Mouse (Mus musculus): ENCODE measurements around the gene Foxo3.
A peak's percentile ranks its signal among the peaks of the same experiment; 100 is the strongest.

Gene Foxo3

DNA sequence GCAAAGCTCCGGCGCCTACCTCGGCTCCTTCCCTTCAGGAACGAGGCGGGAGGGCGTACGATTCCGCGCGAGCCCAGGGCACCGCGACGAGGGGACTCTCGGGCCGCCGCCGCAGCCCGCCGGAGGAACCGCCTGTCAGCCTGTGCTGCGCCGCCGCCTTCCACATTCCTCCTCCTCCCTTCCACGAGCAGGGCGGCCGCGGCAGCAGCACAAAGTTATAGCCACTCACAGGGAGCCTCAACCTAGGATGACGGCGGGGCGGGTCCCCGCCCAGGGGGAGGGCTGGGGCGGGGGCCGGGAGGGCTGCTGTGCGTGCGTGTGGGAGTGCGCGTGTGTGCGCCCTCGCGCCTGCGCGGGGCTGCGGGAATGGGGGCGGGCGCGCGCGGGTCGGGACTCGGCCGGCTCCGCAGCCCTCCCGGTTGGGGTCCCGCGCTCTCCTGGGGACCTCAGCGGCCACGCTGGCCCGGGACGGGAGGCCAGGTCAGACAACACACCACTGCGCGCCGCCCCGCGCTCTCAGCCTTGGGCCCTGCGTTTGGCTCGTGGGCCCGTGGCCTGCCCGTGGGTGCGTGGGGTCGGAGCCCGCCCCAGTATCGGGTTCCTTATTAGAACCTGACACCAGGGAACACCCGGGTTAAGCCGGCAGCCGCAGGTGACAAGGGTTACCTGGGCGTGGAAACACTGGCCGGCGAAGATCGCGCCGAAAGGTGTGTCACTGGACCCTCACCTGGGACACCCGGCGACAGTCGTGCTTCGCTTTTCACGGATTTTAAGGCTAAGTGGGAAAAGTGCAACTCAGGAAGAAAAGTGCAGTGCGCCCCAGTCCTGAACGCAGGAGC, at the start of gene Foxo3:
Foxo3 (minus strand) TSS at position 249 of the 839 bp plus-strand sequence.
- DNase-seq = peak; percentile 91

DNA sequence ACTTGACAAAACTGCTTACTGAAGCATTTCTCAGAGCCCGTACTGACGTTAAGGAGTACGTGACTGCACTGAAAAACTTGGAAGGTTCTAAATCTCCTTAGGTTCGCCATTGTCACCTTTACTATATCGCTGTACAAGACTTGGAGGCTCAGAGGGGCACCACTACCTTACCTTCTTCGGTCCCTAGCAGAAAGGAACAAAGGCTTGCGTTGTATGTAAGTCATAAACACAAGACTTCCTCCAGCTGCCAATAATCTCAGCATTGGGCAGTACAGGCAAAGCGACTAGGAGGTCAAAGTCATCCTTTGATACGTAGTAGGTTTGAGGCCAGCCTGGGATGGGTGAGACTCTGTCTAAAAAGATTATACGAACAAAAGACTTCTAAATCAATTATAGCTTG, 48.8 kb upstream of the Foxo3 start:
- no peak for DNase-seq

DNA sequence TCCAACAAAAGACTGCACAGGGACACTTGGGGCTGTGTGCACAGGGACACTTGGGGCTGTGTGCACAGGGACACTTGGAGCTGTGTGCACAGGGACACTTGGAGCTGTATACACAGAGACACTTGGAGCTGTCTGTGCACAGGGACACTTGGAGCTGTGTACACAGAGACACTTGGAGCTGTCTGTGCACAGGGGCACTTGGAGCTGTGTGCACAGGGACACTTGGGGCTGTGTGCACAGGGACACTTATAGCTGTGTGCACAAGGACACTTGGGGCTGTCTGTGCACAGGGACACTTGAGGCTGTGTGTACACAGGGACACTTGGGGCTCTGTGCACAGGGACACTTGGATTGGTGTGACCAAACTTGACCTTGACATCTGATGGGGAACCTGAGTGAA, 47.4 kb upstream of the Foxo3 start:
- no peak for DNase-seq

DNA sequence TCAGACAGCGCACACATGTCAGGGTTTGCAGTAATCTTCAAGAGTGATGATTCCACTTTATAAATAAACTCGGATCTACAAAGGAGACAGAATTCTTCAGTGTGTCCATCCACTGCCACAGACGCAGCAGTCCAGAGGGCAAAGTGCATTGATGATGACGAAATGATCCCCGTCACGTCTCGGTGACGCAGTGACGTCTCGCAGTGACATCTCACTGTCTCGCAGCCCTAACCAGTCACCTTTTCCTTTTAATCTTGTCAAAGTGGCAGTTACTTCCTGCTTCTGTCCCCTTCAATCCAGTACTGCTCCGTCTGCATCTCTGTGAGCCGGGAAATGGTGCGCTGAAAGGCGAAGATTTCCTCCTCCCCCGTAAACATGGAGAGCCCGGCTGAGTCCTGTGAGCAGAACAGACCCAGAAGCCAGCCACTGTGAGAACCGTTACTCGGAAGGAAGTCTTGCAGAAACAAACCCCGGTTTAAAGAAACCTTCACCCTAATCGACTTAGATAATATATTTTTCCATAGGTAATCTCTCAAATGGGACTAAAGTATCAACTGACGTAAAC, 36.7 kb upstream of the Foxo3 start:
- no peak for DNase-seq

DNA sequence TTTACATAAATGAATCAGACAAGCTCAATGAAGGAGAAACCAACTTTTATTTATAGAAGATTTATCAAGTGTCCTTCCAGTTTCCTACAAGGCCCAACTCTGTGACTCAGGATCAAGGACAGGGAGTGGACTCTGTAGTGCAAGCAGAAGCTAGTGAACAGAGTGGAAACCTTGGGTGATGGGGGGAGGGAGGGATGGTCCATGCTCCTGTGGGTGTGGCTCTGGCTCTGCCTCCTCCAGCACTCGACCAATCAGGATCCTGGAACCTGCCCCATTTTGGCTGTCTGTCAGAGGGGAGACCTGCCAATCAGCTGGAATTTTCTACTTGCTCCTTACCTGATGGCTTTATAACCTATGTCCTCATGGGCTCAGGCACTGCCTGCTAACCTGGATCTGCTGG, 36.0 kb upstream of the Foxo3 start:
- DNase-seq = no peak

DNA sequence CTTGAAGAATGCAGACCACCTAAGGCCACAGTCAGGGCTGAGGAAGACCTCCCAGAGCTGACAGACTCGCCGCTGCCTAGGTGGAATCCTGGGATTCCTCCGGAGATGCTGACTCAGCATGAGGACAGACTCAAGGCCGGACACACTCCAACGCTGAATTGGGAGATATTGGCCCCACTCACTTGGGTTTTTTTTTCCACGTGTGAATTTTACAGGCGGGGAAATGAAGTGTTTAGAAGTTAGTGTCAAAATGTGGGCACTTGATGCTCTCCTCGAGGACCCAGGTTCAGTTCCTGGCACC, 32.1 kb upstream of the Foxo3 start:
- no peak for DNase-seq

DNA sequence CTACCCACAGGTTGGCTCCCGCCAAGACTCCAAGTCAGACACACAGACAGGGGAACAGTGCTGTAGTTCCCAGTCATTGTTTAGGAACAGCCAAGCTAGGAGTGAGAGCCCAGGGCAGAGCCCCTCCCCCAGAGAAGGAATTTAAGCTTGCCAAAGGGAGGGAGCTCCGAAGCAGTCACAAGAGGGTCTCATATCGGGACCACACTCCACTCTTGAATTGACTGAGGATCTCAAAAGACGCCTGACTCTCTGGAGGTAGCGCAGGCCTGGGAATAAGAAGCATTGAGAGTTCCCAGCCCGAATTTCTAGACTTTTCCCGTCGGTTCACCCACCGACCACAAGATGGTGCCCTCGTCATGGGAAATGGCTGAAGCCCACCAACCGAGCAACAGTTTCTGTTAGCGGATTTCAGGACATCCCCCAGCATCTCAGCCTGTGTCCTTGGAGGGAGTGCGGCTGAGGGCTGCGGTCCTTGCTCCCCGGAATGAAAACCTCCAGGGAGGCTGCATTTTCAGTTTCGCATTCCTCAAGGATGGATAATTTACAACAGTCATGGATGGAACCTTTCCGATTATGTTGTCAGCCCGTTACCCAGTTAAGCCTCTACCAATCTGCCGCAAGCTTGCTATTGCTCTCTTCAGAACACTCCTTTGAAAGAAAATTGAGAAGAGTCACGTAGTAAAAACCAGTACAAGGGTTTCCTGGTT, 31.6 kb upstream of the Foxo3 start:
- peak; percentile 71 for DNase-seq

DNA sequence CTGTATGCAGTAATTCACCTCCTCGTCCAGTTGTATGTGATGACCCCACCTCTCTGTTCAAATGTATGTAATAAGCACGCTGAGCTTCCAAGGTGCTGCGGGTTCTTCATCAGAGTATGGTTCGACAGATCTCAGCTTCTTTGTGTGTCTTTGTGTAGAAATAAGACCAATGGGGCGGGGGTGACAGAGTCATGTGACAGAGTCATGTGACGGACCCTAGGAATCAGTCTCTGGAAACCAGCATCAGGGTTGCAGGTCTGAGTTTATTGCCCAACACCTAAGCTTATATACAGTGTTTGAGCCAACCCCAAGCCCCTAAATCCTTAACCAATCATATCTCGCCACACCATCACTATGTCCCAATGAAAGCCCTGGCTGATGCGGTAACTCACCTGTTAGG, 29.9 kb upstream of the Foxo3 start:
- DNase-seq = no peak

DNA sequence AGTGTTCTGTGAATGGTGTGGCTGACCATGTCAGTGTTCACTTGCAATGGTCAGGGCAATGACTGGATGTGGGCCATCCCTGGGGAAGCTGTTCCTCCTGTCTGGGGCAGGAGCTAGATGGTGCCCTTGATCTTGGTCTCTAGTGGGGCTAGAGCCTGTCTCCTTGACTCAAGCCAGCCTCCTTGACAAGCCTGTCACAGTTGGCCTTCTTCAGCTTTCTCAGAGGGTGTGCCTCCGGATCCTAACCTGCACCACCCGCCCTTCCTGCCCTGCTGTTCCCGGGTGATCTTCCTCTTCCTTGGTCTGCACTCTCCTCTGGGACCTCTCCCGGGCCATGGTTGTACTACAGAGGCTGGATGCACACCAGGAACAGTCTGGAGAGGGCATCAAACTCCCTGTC, 24.2 kb upstream of the Foxo3 start:
- DNase-seq = no peak

DNA sequence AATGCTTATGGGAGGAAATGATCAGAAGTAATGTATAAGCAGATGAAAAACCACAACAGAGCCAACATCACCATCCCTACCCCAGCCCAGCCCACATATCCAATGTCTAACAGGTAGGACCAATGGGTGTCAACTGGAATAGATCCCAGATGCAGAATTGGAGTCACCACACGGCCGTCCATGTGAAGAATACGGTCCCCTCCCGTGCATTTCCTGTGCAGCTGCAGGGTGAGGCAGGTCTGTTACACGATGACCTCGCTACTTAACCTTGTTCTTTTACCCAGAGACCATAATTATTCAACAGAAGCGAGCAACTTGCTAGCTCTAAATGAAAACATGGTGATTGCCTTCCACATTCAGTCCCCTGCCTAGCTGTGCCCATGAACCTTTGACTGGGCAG, 23.4 kb upstream of the Foxo3 start:
- no peak for DNase-seq

DNA sequence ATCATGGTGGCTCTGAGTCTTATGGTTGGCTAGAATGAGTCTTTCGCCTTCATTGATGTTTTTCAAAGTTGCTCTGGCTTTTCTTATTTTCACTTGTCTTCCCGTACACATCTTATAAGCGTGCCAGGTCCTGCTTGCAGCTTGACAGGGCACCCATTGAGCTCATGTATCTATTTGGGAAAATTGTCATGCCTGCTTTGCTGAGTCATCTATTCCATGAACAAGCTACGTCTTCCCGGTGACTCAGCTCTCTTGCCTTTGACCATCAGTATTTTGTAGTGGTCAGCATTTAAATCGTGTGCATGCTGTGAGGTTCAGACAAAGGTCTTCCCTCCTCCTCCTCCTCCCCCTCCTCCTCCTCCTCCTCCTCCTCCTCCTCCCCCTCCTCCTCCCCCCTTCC, 22.9 kb upstream of the Foxo3 start:
- no peak for DNase-seq

DNA sequence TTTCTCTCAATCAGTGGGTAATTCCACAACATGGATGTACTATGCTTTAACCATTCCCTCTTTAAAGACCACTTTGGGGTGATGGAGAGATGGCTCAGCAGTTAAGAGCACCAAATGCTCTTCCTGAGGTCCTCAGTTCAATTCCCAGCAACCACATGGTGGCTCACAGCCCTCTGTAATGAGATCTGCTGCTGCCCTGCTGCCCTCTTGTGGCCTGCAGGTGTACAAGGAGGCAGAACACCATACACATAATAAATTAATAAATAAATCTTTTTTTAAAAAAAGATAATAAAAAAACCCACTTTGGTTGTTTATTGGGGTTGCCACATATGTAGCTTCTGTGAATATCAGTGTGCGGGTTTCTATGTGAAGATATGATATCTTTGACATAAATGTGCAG, 21.4 kb upstream of the Foxo3 start:
- peak; percentile 27 for DNase-seq

DNA sequence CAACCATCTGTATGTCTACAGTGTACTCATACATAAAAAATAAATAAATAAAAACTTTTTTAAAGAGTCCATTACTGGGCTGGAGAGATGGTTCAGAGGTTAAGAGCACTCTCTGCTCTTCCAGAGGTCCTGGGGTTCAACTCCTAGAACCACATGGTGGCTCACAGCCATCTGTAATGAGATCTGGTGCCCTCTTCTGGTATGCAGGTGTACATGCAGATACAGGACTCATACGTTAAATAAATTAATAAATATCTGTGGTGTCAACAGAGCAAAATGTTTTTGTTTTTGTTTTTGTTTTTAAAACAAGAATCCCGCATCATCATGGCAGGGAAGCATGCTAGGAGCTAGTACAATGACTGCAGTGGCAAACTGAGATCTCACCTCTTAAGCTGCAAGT, 20.6 kb upstream of the Foxo3 start:
- no peak for DNase-seq

DNA sequence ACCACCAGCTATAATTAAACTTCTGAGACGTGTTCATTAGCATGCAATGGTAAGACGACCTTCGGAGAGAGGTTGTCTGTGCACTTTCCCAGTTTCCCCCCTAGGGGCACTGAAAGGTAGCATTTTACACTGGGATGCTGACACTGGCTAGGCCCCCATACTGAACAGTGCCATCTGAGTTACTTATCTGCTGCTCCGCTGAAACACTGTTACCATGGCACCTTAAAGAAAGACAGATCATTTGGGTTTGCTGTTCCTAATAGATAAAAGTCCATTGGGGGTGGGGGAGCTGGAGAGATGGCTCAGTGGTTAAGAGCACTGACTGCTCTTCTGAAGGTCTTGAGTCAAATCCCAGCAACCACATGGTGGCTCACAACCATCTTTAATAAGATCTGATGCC, 20.0 kb upstream of the Foxo3 start:
- no peak for DNase-seq

DNA sequence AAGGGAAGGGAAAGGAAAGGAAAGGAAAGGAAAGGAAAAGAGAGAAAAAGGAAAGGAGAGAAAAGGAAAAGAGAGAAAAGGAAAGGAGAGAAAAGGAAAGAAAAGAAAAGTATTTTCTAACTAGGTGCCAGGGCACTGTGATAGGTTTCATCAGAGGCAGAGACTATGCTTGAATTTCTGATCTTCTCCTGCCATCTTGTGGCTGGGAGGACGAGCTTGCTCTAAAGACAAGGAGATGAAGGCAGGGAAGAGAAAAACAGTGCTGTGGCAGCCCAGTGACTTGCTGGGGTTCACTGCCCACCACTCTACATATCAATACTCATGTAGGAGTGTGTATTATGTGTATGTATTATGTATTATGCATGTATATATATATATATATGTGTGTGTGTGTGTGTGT, 18.5 kb upstream of the Foxo3 start:
- DNase-seq = peak; percentile 53

DNA sequence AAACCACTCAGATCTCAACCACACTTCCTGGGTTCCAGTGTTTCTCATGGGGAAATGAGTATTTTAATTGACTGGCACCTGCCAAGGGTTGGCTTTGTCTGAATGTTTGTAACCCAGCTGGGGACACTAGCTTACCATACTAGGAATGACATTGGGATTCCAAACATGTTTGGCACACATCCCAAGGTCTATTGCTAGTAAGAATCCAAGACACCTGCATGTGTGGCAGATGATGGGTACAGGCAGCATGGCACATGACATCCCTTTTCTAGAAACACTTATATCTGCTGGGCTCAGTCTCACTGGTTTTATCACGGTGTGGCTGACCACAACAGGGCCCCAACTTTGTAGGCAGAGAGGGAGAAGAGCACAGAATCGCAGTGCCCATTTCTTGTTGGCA, 17.8 kb upstream of the Foxo3 start:
- DNase-seq = no peak

DNA sequence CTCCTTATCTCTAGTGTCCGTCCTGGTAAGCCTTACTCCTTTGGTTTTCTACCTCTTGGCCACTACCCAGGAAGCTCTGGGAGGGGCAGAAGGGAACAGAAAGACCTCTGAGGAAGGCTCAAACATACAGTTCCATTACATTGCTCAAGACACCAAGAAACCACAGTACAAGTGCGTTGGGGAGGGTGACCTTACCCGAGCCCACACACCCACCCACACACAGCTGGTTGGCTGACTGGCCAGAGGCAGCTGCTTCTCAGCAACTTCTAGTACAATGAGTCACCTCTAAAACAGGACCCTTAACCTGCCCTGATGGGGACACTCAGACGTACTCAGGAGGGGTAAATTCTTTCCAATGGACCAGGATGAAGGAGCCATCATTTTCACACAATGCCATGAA, 17.3 kb upstream of the Foxo3 start:
- peak; percentile 58 for DNase-seq

DNA sequence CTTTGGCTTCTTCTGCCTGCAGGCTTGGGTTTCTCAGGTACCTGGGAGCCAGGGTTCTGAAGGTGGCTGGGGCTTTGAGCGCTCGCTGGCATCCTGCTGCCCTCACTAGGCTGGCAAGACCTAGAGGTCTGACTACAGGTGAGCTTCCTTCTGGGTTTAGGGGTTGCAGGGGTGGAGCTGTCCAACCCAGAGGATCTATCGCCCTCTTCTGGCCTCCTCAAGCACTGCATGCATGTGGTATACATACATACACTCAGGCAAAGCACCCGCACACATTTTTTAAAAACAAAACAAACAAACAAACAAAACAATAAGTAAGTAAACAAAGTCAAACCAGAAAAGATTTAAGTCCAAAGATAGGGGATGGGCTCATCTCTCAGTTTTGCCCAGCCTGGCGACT, 14.8 kb upstream of the Foxo3 start:
- peak; percentile 80 for DNase-seq

DNA sequence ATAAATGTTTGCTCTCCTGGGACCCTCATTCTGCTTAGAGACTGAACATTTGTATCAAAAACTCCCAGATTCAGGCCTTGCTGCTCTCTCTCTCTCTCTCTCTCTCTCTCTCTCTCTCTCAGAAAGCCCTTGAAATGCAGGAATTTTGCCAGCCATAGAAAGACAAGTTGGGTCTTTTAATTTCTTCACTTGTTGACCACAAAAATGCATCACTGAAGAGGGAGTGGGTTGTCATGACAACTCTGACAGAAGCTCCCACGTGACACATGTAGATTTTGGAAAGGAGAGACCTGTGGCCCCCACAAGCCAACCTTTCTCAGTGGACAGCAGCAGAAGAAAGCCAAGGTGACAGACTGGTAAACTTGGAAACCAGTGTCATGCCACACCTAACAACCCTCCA, 11.1 kb upstream of the Foxo3 start:
- DNase-seq = no peak

DNA sequence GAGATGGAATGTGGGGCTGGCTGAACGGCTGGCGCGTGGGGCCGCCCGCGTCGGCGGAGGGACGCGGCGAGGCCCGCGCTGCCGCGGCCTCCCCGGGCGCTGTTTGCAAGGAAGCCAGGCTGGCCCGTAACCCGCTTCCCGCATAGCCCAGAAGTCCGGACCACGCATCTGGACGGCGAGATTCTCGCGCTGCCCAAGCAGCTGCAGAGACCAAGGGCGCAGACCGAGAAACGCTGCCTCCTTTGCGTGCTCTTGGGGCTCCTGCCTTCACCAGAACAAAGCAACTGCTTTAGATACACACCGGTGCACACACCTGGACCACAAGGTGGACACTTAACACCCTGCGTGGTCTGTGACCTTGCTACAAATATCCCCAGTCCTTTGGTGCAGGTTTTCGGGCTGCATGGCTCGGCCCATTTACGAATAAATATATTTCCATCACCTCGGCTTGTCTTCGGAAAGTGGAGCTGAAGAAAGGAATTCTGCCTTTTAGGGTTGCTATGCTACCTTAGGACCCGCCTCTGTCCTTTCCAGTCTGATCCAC, 1.8 kb upstream of the Foxo3 start:
- DNase-seq = no peak

DNA sequence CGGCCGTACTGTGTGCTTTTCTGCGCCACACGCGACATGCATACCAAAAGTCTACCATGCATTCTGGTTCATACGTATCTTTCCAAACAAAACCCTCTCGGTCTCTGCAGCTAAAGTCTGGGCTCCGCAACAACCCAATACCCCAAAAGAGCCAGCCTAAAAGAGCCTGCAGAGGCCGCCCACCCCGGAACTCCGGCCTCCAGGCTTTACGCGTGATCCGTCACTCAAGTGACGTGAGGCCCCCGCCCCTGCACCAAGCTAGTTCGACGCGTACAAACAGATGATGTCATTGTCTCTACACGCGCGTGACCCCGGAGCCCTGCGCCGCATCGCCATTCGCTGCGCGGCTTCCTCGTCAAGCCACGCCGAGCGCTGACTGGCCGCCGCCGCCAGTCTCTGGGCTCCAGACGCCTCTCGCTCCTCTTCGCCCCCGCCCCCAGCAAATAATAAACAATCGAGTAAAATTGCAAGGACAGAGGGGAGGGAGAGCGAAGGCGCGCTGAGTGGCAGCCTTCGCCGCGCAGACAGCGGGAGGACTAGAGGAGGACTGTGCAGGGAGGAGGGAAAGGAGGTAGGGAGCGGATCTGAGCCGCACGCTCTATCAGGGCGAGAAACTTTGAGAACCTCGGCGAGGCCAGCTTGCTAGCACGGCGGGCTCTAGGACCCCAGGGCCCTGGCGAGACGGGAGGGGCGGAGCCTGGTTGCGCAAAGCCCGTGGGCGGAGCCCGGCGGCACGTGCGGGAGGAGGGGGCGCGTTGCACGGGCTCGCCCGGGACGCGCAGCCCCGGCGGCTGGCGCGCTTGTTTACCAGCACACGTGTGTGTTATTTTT, 1.1 kb upstream of the Foxo3 start:
- peak; percentile 99 for DNase-seq

DNA sequence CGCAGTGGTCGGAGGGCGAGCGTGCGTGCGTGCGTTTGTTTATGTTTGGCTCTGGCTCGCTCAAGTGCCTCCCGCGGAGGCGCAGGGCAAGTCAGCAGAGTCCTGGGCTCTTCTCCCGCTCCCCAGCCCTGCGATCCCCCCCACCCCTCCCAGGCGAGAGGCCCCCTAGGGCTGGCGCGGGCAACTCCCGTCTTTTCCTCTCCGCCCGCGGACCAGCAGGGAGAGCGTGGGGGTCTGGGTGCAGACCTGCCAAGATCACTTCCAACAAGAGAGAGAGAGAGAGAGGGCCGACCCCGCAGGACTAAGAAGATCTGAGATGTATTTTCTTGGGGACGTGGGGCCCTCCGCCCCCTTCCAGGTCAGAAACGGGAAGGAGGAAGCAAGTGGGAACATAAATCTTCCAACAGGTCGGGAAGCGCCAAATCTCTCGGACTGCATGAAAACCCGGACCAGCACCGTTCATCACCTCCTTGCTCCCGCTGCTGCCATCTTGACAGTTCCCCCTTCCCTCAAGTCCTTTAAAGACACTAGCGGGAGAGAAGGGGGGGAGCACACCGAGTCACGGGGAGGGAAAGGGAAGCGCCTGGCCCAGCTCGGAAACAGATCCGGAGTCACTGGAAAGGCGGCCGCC, 569 bp downstream of the Foxo3 start:
- peak; percentile 67 for DNase-seq

DNA sequence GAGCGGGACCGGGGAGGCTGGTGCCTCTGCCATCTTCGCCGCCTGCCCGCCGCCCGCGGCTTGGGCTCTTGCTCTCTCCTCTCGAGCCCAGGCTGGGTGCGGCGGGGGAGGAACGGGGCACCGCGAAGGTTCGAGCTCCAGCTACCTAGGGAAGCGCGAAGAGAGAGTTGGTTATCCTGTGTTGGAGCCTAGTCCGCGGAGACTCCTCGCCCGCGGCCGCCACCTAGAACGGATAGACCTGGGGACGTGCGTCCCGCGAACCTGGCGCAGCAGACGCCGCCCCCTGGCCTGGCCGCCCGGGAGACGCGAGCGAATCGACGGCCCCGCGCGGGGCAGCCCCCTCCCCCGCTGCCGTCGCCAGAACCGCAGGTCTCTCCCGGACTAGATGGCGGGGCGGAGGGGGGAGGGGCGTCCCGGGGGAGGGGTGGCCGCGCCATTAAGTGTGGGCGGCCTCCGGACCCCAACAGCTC, 1.1 kb downstream of the Foxo3 start:
- DNase-seq = peak; percentile 64

All from lung, postnatal 36 days (tissue).